Mouse (Mus musculus): Measurements from ENCODE around the gene Ppp1r12b. TPM values are rescaled to one million over a fixed set of nuclear protein-coding genes. Genes with fewer than 3 reads are reported as not detected.
A peak's percentile ranks its signal among the peaks of the same experiment; 100 is the strongest.

Gene Ppp1r12b
- polyA plus RNA-seq, 1 experiment from 2014 or later: 15.2 TPM

GRCm38 (mm10) chr1:134972920-134973319 is 17.2 kb upstream of the Ppp1r12b start:
- 82% methylated on average over 1 of the region's 1 CpGs for WGBS
- DNase-seq (ENCODE audit: low spot score): no peak
- peaks cover 68% of the 10 kb centered on the region for H3K36me3 ChIP-seq

GRCm38 (mm10) chr1:134965430-134965829 is 9.7 kb upstream of the Ppp1r12b start:
- Histone ChIP-seq H3K4me1 (peaks cover 18% of the 10 kb centered on the region), H3K36me3 (peaks cover 39% of the 10 kb centered on the region), H3K4me3 (no peak overlapping the region), H3K27me3 (ENCODE audit: insufficient read depth, poor library complexity, severe bottlenecking) (no peaks in the 10 kb centered on the region), H3K27ac (no peak overlapping the region), H3K9me3 (no peaks in the 10 kb centered on the region)
- WGBS: 97% methylated on average over 2 of the region's 2 CpGs
- no peak for DNase-seq (ENCODE audit: low spot score)

More at GRCm38 (mm10) chr1:134972920-134973319, 17.2 kb upstream of the Ppp1r12b start:
- H3K9me3 ChIP-seq: no peaks in the 10 kb centered on the region
- H3K4me3 ChIP-seq: no peak overlapping the region
- no peak overlapping the region for H3K27ac ChIP-seq
- H3K27me3 ChIP-seq (ENCODE audit: insufficient read depth, poor library complexity, severe bottlenecking): no peaks in the 10 kb centered on the region
- H3K4me1 ChIP-seq: 0 out of 2 replicates have a peak, but pooled peaks cover 6% of the 10 kb centered on the region

GRCm38 (mm10) chr1:134962821-134963220 is 7.1 kb upstream of the Ppp1r12b start:
- peaks cover 13% of the 10 kb centered on the region for H3K36me3 ChIP-seq
- DNase-seq (ENCODE audit: low spot score): no peak
- WGBS: 3% methylated on average over 11 of the region's 11 CpGs
- H3K27ac ChIP-seq: peak overlapping the region; percentile 92
- no peaks in the 10 kb centered on the region for H3K27me3 ChIP-seq (ENCODE audit: insufficient read depth, poor library complexity, severe bottlenecking)
- H3K9me3 ChIP-seq: no peaks in the 10 kb centered on the region
- H3K4me3 ChIP-seq: peak overlapping the region; percentile 84
- H3K4me1 ChIP-seq: peaks cover 18% of the 10 kb centered on the region

DNA sequence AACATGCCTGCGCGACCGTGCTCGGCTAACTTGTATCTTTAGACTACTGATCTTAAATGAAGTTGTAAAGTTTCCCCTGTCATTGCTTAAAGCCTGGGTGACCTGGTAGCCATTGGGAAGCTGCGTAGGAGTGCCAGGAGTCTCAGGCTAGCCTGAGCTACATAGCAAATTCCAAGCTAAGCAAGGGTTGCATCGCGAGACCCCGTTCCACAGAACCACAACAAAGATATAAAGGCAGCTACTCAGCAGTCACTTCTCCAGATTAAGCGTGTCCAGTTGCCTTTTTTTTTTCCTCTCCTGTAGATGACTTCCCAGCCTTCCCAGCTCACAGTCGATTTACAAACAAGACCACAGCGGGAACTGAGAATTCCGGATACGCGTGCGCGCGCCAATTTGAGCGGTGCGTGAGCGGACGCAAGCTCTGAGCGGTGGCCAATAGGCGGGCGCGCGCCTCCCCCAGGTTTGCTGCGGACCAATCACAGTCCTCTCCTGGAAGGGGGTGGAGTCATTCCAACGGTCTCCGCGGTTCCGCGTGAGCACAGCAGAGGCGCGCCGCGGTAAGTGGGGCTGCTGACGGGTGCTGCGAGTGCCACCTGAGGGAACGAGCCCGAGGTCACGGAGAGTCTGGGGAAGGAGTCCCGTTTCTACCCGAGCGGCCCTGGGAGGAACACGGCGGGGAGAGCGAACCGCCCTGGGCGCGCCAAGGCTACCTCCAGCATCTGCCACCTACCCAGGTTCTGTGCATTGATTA is 6.5 kb upstream of the Ppp1r12b start, which contains the start of gene Ube2t:
Gene Ube2t, plus strand, starts transcription at position 513 of the 751 bp plus-strand sequence.
- Histone ChIP-seq H3K36me3 (peaks cover 10% of the 10 kb centered on the region; the same call in 1 of the 2 replicates), H3K27me3 (ENCODE audit: insufficient read depth, poor library complexity, severe bottlenecking) (no peaks in the 10 kb centered on the region), H3K4me1 (peaks cover 18% of the 10 kb centered on the region), H3K9me3 (no peaks in the 10 kb centered on the region), H3K4me3 (peak within 1 kb of the TSS; percentile 84), H3K27ac (peak within 1 kb of the TSS; percentile 92)
- peak; percentile 98 for DNase-seq (ENCODE audit: low spot score)
- WGBS: 2% methylated on average over 50 of the region's 50 CpGs

- no peak overlapping the region for H3K27ac ChIP-seq
- H3K36me3 ChIP-seq: peaks cover 5% of the 10 kb centered on the region; the same call in 1 of the 2 replicates
- no peak for DNase-seq (ENCODE audit: low spot score)
- H3K4me1 ChIP-seq: peaks cover 23% of the 10 kb centered on the region
- 51% methylated on average over 7 of the region's 7 CpGs for WGBS
- H3K27me3 ChIP-seq (ENCODE audit: insufficient read depth, poor library complexity, severe bottlenecking): no peaks in the 10 kb centered on the region
- no peaks in the 10 kb centered on the region for H3K9me3 ChIP-seq
- H3K4me3 ChIP-seq: no peak overlapping the region
Measured at GRCm38 (mm10) chr1:134960634-134961033, 4.9 kb upstream of the Ppp1r12b start.

DNA sequence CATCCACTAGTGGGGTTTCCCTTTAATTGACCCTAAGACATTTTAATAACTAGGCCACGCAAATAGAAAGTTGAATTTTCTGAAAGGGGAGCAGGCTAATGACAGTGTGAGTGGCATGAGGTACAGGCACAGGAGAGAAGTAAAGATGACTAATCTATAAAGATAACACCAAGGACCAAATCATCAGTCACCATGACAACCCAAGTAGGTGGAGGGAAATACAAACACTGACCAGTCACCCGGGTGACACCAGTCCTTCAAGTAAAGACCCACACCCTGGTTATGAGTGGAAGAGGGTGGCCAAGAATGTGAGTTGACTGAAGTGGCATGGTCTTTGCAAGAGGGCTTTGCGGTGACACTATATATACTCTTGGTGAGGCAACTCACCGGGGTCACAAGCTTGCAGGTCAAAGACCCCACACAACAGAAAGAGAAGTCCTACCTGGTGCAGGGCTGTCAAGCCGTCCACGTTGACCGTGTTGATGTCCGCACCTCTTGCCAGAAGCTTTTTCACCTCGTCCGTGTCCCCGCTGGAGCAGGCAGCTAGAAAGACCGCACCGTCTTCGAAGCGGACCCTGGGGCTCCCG is 599 bp downstream of the Ppp1r12b start:
- H3K27ac ChIP-seq: peak overlapping the region; percentile 95
- H3K36me3 ChIP-seq: no peaks in the 10 kb centered on the region
- peak overlapping the region; percentile 90 for H3K4me3 ChIP-seq
- no peak for DNase-seq (ENCODE audit: low spot score)
- H3K27me3 ChIP-seq (ENCODE audit: insufficient read depth, poor library complexity, severe bottlenecking): no peaks in the 10 kb centered on the region
- H3K4me1 ChIP-seq: peaks cover 46% of the 10 kb centered on the region
- 4% methylated on average over 16 of the region's 16 CpGs for WGBS
- H3K9me3 ChIP-seq: no peaks in the 10 kb centered on the region

GRCm38 (mm10) chr1:134949946-134950345 is 5.8 kb downstream of the Ppp1r12b start:
- H3K9me3 ChIP-seq: no peaks in the 10 kb centered on the region
- peaks cover 10% of the 10 kb centered on the region for H3K36me3 ChIP-seq
- no peak for DNase-seq (ENCODE audit: low spot score)
- H3K27ac ChIP-seq: no peak overlapping the region
- no peaks in the 10 kb centered on the region for H3K27me3 ChIP-seq (ENCODE audit: insufficient read depth, poor library complexity, severe bottlenecking)
- H3K4me3 ChIP-seq: no peak overlapping the region
- peaks cover 38% of the 10 kb centered on the region for H3K4me1 ChIP-seq
- WGBS: 85% methylated on average over 3 of the region's 3 CpGs

- no peaks in the 10 kb centered on the region for H3K9me3 ChIP-seq
- H3K4me1 ChIP-seq: peaks cover 16% of the 10 kb centered on the region
- WGBS: 88% methylated on average over 7 of the region's 7 CpGs
- no peak overlapping the region for H3K4me3 ChIP-seq
- H3K27me3 ChIP-seq (ENCODE audit: insufficient read depth, poor library complexity, severe bottlenecking): no peaks in the 10 kb centered on the region
- H3K36me3 ChIP-seq: peaks cover 10% of the 10 kb centered on the region
- no peak overlapping the region for H3K27ac ChIP-seq
- DNase-seq (ENCODE audit: low spot score): no peak
Measured at GRCm38 (mm10) chr1:134947590-134947989, 8.2 kb downstream of the Ppp1r12b start.

GRCm38 (mm10) chr1:134942898-134943297 is 12.8 kb downstream of the Ppp1r12b start:
- WGBS: 95% methylated on average over 2 of the region's 2 CpGs
- H3K4me3 ChIP-seq: no peak overlapping the region
- no peak overlapping the region for H3K27ac ChIP-seq
- peaks cover 6% of the 10 kb centered on the region for H3K36me3 ChIP-seq
- H3K4me1 ChIP-seq: peaks cover 18% of the 10 kb centered on the region
- no peaks in the 10 kb centered on the region for H3K27me3 ChIP-seq (ENCODE audit: insufficient read depth, poor library complexity, severe bottlenecking)
- DNase-seq (ENCODE audit: low spot score): no peak
- no peaks in the 10 kb centered on the region for H3K9me3 ChIP-seq

GRCm38 (mm10) chr1:134940863-134941262 is 14.9 kb downstream of the Ppp1r12b start:
- H3K9me3 ChIP-seq: no peaks in the 10 kb centered on the region
- H3K27ac ChIP-seq: 0 out of 2 replicates have a peak overlapping the region, but pooled peaks have one; percentile 56
- WGBS: 62% methylated on average over 4 of the region's 4 CpGs
- H3K4me1 ChIP-seq: peaks cover 22% of the 10 kb centered on the region
- no peaks in the 10 kb centered on the region for H3K27me3 ChIP-seq (ENCODE audit: insufficient read depth, poor library complexity, severe bottlenecking)
- H3K4me3 ChIP-seq: no peak overlapping the region
- no peak for DNase-seq (ENCODE audit: low spot score)
- H3K36me3 ChIP-seq: no peaks in the 10 kb centered on the region

GRCm38 (mm10) chr1:134938233-134938632 is 17.5 kb downstream of the Ppp1r12b start:
- H3K27ac ChIP-seq: no peak overlapping the region
- H3K27me3 ChIP-seq (ENCODE audit: insufficient read depth, poor library complexity, severe bottlenecking): no peaks in the 10 kb centered on the region
- H3K9me3 ChIP-seq: no peaks in the 10 kb centered on the region
- H3K4me1 ChIP-seq: peaks cover 41% of the 10 kb centered on the region
- no peaks in the 10 kb centered on the region for H3K36me3 ChIP-seq
- H3K4me3 ChIP-seq: no peak overlapping the region
- 80% methylated on average over 1 of the region's 1 CpGs for WGBS
- no peak for DNase-seq (ENCODE audit: low spot score)

DNA sequence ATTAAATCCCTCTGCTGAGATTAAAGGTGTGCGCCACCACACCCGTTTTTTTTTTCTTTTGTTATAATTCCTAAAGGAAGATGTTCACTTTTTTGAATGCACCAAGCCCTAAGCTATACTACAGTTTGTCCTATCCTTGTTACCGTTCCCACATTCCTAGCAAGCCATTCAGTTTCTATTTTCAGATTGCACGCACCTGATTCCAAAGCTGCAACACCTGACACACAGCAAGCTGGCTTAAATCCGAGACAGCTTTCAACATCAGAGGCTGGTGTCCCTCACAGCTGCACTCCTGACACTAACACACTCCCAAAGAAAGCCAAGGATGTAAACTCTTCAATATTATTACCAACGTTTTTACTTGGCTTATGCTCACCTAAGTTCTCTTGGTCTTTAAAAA is 19.4 kb downstream of the Ppp1r12b start:
- no peak for DNase-seq (ENCODE audit: low spot score)
- 72% methylated on average over 6 of the region's 6 CpGs for WGBS
- Histone ChIP-seq H3K27me3 (ENCODE audit: insufficient read depth, poor library complexity, severe bottlenecking) (no peaks in the 10 kb centered on the region), H3K4me3 (no peak overlapping the region), H3K4me1 (peaks cover 55% of the 10 kb centered on the region), H3K36me3 (no peaks in the 10 kb centered on the region), H3K9me3 (no peaks in the 10 kb centered on the region), H3K27ac (no peak overlapping the region)

DNA sequence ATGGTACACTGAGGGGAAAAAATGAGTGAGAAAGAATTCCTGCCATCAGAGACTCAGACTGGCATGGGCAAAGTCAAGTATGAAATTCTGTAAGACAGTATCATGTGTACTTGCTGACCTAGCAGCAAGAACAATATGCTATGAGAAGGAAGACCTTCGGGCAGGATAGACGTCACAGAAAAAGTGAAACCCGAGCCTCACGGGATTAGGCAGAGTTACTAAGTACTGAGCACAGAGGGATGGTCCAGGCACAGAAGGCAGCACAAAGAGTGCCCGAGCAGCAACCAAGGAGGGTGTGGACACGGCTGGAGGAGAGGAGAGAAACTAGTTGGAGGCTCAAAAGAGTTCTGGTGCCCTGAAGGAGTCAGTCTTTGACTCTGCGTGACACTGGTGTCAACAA is 23.3 kb downstream of the Ppp1r12b start:
- Histone ChIP-seq H3K27ac (peak overlapping the region; percentile 37), H3K27me3 (ENCODE audit: insufficient read depth, poor library complexity, severe bottlenecking) (no peaks in the 10 kb centered on the region), H3K4me3 (no peak overlapping the region), H3K36me3 (0 out of 2 replicates have a peak, but pooled peaks cover under 1% of the 10 kb centered on the region), H3K4me1 (peaks cover 49% of the 10 kb centered on the region), H3K9me3 (no peaks in the 10 kb centered on the region)
- DNase-seq (ENCODE audit: low spot score): no peak
- WGBS: 43% methylated on average over 7 of the region's 7 CpGs

Measured in heart, embryonic 10.5 days (tissue).